ENCODE assay signal across 10 mouse cellular contexts in genomic region chr10:77272980-77273730, GRCm38 (mm10). TPM values are rescaled to one million over a fixed set of nuclear protein-coding genes. Genes with fewer than 3 reads are reported as not detected.
A peak's percentile ranks its signal among the peaks of the same experiment; 100 is the strongest.
DNase-seq lines count a peak whose midpoint lies in the region; ATAC-seq and TF ChIP-seq lines count a peak whose summit lies in the region.
"Had no signal": no experiment of that assay in that cellular context is flagged by ENCODE, and none has a peak within 500 bp of the region (broad histone marks: within the 10 kb centered on the region; RNA-seq: fewer than 3 reads in every experiment).

No protein-coding gene starts in this region.

- H3K9me3 ChIP-seq in midbrain, embryonic 10.5 days (replicated peaks), result no peaks in the 10 kb centered on the region
- H3K9me3 ChIP-seq in midbrain, embryonic 16.5 days (replicated peaks; ENCODE audit: control insufficient read depth, low read length, poor library complexity, severe bottlenecking), result no peaks in the 10 kb centered on the region
- H3K9me3 ChIP-seq: megakaryocyte, embryonic 14.5 days had no signal

- no peak for TF ChIP-seq POLR2A in cerebellum, adult 2 months (IDR thresholded peaks at IDR 0.05; ENCODE audit: borderline replicate concordance, insufficient read depth, low read length)

- H3K36me3 ChIP-seq in midbrain, embryonic 10.5 days, result peaks cover 25% of the 10 kb centered on the region
- H3K36me3 ChIP-seq in midbrain, embryonic 16.5 days (ENCODE audit: control insufficient read depth, insufficient read depth, low read length), result peaks cover 14% of the 10 kb centered on the region

- no peak overlapping the region for H3K4me3 ChIP-seq in midbrain, embryonic 10.5 days
- H3K4me3 ChIP-seq in midbrain, embryonic 16.5 days (ENCODE audit: low read depth, low read length), result no peak overlapping the region
- H3K4me3 ChIP-seq in cerebellum, adult 2 months (replicated peaks; ENCODE audit: insufficient read depth, low read depth, low read length), result no peak overlapping the region
- H3K4me3 ChIP-seq: megakaryocyte, embryonic 14.5 days had no signal

- no peak overlapping the region for H3K9ac ChIP-seq in midbrain, embryonic 16.5 days (ENCODE audit: low read depth, low read length)

- no peaks in the 10 kb centered on the region for H3K4me1 ChIP-seq in midbrain, embryonic 10.5 days
- H3K4me1 ChIP-seq in midbrain, embryonic 16.5 days (ENCODE audit: control insufficient read depth, insufficient read depth, low read length), result no peaks in the 10 kb centered on the region
- H3K4me1 ChIP-seq in cerebellum, adult 2 months (ENCODE audit: control insufficient read depth, insufficient read depth, low read length), result peaks cover 44% of the 10 kb centered on the region

- TF ChIP-seq CTCF in cerebellum, adult 2 months (IDR thresholded peaks at IDR 0.05; ENCODE audit: borderline replicate concordance, insufficient read depth, low read depth, low read length), result no peak

- H3K4me2 ChIP-seq in midbrain, embryonic 16.5 days (ENCODE audit: low read length), result no peak overlapping the region

- no peaks in the 10 kb centered on the region for H3K27me3 ChIP-seq in midbrain, embryonic 10.5 days (ENCODE audit: low read depth, poor library complexity, severe bottlenecking)
- no peaks in the 10 kb centered on the region for H3K27me3 ChIP-seq in midbrain, embryonic 16.5 days (ENCODE audit: control insufficient read depth, insufficient read depth, low read depth, low read length)
- H3K27me3 ChIP-seq in cerebellum, adult 2 months (ENCODE audit: control insufficient read depth, insufficient read depth, low read length), result no peaks in the 10 kb centered on the region

- intact Hi-C loops in heart, postnatal 10 days (cut with DNase I), result no loop called here

- H3K27ac ChIP-seq in midbrain, embryonic 10.5 days (replicated peaks), result 0 out of 2 replicates have a peak overlapping the region, but pooled peaks have one; percentile 46
- H3K27ac ChIP-seq in midbrain, embryonic 16.5 days (ENCODE audit: low read length), result no peak overlapping the region
- peak overlapping the region; percentile 92 for H3K27ac ChIP-seq in cerebellum, adult 2 months (ENCODE audit: insufficient read depth, low read length)

- ATAC-seq in midbrain, embryonic 16.5 days, result no peak
- peak; percentile 52 for ATAC-seq in megakaryocyte, adult 5-6 weeks (ENCODE audit: poor library complexity, severe bottlenecking)

- WGBS in midbrain, embryonic 10.5 days, result 74% methylated on average over 11 of the region's 11 CpGs
- 59% methylated on average over 11 of the region's 11 CpGs for WGBS in midbrain, embryonic 16.5 days
- 16% methylated on average over 11 of the region's 11 CpGs for WGBS in cerebellum, adult 2 months

- DNase-seq in adrenal gland, postnatal 10 days, result peak; percentile 28
- DNase-seq in adrenal gland, postnatal 36 days, result no peak
- DNase-seq in midbrain, embryonic 10.5 days (ENCODE audit: low spot score), result no peak
- DNase-seq in cerebellum, adult 2 months, result peak; percentile 88 to 93
- DNase-seq in heart, postnatal 10 days, result no peak
- DNase-seq in yolk sac, embryonic 10.5 days (ENCODE audit: low spot score), result no peak
- DNase-seq: right cerebral cortex, postnatal 4 days had no signal

RNA-seq across cellular contexts. Expression of gene Pofut2, which starts 14.1 kb away (rescaled TPM):
- 10 to 100 TPM; 66.2 to 68.2 TPM for total RNA-seq in adrenal gland, postnatal 10 days (2021)
- 100 to 1,000 TPM in 1 of 2 experiments, 10 to 100 TPM in 1; 69.1 to 108 TPM for total RNA-seq in adrenal gland, postnatal 36 days (2021)
- polyA plus RNA-seq in midbrain, embryonic 10.5 days (2016; fragmentation: Nextera tagmentation; extraction: Ambion mirVana), result 80.2 and 82.2 TPM in 2 replicates
- 51.5 and 52.5 TPM in 2 replicates for polyA plus RNA-seq in midbrain, embryonic 16.5 days (2015; fragmentation: Nextera tagmentation; extraction: Ambion mirVana)
- 44.9 and 45.2 TPM in 2 replicates for polyA plus RNA-seq in cerebellum, adult 2 months (2012; rRNA removed)
- total RNA-seq in megakaryocyte, adult 5-6 weeks (2015), result 16.2 and 17.2 TPM in 2 replicates
- total RNA-seq in megakaryocyte, adult 5-6 weeks (2017), result 11.0 and 19.2 TPM in 2 replicates
- total RNA-seq in heart, postnatal 10 days (2021), result 10 to 100 TPM; 60.3 to 61.0 TPM

Comparison
In these comparisons a context has a peak if more than half of its experiments do, and no peak if none do; other contexts are left out.
1. DNase-seq: peak in adrenal gland, postnatal 10 days (single experiment) and cerebellum, adult 2 months (2 of 2); none in adrenal gland, postnatal 36 days (0 of 2), midbrain, embryonic 10.5 days (single experiment), heart, postnatal 10 days (0 of 2) and yolk sac, embryonic 10.5 days (single experiment).